Mouse (Mus musculus) thymus, postnatal 14 days (tissue): ENCODE results near the gene Susd5.

ENCODE experiments used
- DNase-seq: peaks from one replicate; pipeline ENCODE4 v3.0.0; 2021

The Susd5 gene

DNA sequence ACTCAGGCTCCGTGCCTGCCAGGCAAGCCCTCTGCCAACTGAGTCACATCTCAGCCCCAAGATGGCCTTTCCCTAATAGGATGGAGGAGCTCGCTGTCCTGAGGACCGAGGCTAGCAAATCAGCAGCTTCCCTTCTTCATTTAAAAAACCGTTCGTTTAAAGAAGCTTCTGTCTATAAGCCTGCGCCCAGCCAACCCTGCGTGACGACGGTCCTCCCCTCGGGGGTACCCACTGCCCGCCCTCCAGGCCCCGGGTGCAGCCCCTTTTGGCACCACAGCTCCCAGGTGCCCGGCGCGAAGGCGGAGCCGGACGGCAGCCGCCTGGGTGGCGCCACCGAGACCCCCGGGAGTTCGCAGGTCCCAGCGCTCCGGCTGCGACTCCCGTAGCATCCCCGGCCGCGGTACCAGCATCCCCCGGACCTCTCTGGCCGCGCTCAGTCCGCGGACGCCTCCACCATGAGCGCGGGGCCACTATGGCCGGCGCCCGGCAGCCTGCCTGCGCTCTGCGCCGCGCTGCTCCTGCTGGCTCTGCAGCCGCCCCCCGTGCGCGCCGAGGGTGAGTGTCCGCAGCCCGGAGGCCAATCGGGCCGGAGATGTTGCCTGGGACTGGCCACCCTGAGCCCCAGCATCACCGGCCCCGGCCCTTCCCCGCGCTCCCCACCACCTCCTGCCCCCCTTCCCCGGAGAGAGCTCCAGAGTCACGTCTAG is at the start of gene Susd5:
Susd5 (plus strand) TSS at position 51 of the 707 bp plus-strand sequence.
- no peak for DNase-seq

DNA sequence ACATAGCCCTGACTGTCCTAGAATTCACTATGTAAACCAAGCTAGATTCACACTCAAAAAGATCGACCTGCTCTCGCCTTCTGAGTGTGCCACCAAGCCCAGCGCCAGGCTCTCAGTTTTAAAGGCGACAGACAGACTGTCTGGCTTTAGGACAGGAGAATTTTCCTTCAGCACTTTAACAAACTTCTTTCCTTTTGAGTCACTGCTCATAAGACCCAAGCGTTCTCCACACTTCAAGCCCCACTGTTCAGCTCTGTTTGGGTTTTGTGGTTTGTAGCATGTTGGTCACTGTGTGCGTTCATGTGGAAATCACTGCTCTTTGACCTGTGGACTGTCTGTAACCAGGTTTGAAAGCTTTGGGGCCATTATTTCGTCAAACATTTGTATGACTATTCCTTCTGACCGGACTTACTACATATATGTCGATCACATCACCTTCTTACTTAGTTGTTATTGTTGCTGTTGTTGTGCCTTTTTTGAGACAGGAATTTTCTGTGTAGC is 49.0 kb upstream of the Susd5 start:
- no peak for DNase-seq

DNA sequence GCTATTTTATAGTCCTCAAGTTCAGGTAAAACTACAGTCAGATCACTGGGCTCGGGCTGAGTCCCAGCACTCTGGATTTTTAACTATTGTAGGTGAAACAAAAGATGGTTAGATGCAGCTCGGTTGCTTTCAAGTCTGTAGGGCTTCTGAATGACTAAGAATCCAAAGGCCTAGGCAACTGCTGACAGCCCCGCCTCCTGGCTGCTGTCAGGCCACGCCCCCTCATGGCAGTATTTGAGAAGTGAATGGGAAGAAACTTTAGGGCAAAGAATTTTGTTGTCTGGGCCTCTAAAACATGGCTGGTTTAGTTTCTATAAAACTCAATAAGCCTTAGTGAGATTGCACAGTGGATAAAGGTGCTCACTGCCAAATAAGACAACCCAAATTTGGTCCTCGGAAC is 47.4 kb upstream of the Susd5 start:
- DNase-seq: no peak

DNA sequence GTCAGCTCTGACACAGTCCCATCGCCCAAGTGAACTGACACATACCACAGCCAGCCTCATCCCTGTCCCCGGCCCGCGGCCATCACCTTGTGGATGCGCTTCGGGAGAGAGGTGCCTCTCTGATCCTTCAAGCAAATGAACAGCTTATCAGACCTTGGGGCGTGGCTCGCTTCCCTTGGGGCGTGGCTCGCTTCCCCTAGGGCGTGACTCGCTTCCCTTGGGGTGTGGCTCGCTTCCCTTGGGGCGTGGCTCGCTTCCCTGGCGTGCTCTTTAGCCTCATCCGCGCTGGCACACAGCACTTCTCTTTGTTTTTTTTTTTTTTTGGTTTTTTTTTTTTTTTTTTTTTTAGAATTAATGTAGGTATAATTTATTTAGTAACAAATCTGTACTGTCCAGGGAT is 45.7 kb upstream of the Susd5 start:
- DNase-seq: no peak

DNA sequence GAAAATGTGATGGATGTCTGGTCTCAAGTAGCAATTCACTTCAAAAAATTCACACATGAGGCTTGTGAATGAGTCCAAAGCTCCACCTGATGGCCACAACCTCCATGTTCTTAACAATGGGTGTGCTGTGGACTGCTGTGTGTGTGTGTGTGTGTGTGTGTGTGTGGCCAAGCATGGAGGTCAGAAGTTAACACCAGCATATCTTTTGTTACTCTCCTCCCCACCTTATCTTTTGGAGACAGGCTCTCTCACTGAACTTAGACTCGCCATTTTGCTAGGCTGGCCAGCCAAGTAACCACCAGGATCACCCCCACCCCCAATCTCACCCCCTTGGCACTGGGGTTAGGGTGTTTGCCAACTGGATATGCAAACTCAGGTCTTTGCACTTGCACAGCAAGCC is 42.9 kb upstream of the Susd5 start:
- no peak for DNase-seq

DNA sequence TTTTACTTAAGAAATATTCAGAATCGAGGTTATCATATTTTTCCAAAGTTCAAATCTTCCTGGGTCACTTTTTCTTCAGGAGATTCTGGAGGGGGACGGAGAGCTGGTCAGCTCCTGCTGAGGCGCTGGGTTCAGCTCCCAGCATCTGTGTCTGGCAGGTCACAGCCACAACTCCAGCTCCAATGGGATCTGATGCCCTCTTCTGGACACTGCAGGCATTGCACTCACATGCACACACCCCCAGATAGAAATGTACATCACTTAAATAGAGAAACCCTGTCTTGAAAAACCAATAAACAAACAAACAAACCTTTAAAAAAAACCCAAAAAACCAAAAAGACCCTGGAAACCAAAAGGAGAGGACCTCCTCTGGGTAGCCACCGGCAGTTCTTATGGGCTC is 41.2 kb upstream of the Susd5 start:
- peak; percentile 33 for DNase-seq

DNA sequence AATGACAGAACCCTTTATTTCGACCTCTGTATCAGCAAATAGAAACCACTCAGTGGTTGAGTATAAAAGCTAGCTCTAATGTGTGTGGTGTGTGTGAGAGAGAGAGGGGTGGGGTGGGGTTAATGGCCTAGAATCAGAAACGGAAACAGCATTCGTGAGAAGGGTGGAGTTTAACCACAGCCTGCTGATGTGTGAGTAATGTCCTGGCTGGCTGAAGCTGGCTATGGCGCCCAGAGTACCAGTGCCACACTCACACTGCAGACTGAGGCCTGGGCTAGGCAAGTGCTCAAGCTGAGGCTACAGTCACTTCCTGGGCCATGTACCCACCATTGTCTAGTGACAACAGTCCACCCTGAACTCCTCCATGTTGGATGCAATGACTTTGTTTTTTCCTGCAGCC is 40.5 kb upstream of the Susd5 start:
- no peak for DNase-seq

DNA sequence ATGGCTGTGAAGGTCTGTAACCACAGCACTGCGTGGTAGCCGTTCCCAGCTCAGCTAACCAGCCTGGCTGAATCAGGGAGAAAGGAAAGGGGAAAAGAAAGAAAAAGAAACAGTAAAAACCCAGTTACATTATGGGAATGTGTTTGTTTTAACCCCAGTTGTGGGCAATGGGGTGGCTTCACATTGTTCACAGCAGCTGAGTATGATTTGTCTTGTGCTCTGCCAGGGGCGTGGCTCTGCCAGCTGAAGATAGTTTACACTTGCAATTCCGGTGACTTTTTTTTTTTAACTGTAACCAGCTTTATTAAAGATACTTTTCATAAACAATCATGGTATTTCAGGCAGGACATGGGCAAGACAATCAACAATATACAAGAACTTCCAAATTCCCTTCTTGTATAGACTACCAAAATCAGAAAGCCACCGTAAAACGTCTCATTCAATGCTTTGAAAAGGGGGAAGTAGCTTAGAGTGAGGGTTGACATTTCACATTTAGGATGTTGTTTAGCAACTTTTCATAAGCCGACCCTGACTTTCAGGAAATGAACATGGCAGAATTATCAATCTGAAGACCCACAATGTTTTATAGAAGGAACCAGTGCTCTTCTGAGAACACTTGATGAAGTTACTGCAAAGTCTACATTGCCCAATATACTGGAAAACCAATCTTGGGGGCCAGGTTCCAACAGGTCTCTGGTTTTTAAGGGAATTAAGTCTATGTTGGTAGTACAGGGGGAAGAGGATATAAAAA is 37.8 kb upstream of the Susd5 start:
- DNase-seq: no peak

DNA sequence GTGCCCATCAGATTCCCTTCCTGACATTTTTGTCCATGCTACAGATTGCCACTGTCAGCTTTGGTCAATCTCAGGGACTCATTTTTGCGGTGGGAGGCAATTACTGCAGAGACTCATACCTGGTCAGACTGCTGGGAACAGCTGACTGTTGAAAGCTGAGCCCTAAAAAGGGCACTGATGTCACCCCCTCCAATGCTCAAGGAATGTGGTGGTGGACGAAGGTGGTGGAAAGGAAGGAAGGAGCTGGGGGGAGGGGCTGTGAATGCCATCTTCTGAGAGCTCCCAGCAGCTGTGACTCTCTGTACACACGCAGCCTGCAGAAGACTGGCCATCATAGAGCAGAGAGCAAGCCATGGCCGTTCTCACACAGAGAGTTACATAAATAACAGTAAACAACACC is 34.8 kb upstream of the Susd5 start:
- no peak for DNase-seq

DNA sequence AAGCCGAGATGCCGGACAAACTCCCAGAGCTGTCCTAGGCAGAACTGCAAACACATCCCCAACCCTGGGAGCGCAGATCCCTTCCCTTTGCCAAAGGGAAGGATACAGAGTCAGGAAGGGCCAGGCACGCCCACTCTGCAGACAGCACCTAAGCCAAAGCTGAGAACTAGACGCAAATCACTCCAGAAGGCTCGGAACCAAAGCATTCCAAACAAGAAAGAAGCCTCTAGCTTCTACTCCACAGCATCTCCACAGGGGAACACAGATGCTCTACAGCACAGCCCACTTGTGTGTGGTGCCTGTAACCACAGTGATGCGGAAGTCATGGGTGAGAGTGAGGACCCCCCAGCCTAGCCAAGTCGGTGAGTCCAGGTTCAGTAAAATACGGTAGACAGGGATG is 31.8 kb upstream of the Susd5 start:
- DNase-seq: no peak

DNA sequence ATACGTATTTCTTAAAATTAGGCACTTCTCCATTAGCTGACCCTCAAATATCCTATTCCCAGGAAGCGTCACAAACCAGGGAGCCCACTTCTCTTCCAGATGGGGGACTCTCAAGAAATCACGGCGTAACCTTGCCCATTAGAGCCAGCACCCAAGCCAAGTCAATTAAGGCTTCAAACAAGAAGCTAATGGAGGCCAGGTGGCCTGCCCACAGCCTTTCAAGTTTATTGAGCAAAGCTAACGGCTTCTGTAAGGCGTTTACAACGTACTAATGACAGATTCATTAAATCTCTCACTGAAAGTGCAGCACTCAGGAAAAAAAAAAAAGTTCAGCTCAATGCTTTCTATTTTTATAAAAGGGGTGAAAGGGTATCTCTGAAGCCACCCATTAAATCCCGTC is 31.1 kb upstream of the Susd5 start:
- no peak for DNase-seq

DNA sequence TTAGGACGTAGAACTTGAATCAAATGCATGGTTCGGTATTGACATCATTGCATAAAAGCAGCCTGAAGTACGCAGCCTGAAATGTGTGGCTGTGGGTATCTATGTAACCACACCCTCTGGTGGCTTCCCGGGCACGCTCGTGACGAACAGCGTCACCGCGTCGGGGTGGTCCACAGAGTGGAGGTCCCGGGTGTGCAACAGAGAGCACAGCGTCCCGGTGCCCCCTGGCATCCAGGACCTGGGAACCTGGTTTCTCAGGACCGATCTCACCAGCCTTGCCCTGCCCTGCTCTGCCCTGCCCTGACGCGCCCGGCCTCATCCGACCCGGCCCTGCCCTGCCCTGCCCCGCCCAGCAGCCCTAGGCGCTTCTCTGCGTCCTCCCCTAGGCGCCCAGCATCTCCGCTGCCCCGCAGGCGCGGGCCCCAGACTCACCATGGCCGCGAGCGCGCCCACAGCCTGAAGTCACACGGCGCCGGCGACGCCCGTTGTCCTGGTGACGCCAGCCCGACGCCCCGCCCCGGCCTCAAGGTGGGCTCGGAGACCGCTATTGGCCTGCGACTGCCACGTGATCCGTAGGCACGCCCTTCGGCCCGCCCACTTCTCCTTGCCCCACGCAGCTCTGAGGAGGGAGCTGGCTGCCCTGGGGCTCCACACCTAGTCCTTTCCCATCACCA is 30.5 kb upstream of the Susd5 start:
- DNase-seq: peak; percentile 88

DNA sequence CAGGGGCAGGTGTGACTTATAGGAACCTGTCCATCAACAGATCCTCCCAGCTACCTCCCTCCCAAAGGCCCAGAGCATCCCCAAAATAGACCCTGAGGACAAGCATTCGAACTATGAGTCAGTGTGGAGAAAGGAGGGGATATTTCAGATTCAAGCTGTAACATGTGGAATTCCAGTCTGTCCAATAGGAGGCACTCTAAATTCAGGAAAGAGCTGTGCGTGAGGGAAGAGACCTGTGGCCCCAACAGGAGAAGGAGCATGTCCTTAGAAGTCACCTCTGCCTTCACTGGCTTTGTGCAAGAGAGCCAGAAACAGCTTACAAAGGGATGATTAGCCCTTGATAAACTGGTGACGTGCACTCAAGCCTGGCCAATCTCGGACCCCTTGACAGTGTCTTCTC is 16.0 kb upstream of the Susd5 start:
- no peak for DNase-seq

DNA sequence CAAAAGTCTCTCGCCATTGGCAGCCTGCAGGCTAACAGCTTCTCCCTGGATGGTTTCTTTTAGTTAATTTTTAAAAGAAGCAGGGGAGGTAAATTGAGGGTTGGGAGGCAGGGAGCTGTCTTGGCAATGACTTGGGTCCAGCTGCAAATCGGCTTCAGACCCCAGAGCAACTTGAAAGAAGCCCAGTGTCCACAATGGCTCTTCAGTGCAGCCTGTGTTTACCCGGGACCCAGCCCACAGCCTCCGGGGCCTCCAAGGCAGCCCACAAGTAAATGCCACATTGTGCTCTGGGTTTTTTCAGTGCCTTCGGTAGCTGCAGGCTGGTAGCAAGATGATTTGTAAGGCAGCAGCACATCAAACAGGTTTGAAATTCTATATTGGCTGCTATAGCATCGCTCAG is 14.4 kb upstream of the Susd5 start:
- DNase-seq: no peak

DNA sequence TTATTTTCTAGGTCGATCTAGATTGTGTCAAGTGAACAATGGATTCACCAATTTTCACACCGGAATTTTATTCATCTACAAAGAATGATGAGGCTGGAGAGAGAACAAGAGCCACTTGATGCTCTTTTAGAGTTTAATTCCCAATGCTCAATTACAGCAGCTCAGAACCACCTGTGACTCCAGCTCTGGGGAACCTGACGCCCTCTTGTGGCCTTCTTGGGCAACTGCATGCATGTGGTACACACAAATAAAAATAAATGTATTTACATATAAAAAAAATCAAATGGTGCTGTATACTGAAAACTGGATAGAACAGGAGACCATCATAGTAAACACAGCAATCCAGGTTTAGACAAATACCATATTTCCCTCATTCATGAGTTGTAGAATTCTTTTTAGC is 12.5 kb upstream of the Susd5 start:
- DNase-seq: peak; percentile 13

DNA sequence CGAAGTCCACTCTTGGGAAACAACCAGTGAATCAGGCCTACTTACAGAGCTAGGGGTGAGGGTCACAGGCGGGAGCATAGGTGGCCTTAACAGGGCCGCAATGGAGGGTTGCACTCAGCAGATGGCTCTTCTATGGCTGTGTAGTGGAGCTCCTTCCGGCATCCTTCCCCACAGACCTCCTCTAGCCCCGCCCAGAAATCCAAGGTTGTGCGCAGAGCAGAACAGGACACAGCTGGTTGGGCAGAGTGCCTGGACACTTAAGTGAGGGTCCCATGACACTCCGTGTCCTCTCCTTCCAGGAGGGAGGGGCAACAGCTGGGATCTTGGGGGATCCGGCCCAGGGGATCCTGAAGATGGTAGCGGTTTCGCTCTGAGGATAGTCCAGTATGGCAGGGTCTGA is 10.9 kb upstream of the Susd5 start, which contains the start of gene Fbxl2:
Fbxl2 (minus strand) TSS at position 164 of the 400 bp plus-strand sequence.
- no peak for DNase-seq

DNA sequence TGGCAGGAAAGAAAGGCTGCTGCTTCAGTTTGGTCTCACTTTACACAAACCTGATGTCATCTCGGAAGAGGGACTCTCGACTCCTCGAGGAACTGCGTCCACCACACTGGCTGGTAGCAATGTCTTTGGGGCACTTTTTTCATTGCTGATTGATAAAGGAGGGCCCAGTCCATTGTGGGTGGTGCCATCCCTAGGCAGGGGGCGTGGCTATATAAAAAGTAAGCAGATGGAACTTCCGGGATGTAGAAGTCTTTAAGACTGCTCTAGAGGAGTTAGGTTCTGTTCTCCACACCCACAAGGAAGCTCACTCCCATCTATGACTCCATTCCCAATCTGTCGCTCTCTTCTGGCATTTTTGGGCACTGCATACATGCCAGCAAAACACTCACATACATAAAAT is 10.3 kb upstream of the Susd5 start:
- no peak for DNase-seq

DNA sequence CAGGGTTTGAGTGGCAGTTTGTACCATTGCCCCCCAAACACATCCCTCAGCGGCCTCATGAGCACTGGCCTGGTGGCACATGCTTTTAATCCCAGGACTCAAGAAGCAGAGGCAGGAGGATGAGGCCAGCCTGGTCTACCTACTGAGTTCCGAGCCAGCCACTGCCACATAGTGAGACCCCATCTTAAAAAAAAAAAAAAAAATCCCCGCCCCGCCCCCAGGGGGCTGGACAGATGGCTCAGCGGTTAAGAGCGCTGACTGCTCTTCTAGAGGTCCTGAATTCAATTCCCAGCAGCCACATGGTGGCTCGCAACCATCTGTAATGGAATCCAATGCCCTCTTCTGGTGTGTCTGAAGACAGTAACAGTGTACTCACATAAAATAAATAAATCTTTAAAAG is 6.8 kb upstream of the Susd5 start:
- no peak for DNase-seq

DNA sequence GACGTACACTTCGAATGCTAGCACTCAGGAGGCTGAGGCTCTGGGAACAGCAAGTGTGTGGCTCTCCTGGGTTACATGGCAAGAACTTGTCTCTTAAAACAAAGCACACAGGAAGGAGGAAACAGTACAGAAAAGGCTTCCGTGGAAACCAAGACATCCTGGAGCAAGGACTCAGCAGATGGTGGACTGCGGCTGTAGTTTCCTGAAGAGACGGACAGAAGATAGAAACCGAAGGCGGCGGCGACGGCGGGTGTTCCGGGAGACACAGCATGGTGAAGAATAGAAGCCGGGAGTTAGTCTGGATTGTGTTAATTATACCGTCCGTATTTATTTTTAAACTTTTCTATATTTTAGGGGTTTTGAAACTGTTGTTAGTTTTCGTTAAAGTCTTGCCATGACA is 6.2 kb upstream of the Susd5 start:
- no peak for DNase-seq

DNA sequence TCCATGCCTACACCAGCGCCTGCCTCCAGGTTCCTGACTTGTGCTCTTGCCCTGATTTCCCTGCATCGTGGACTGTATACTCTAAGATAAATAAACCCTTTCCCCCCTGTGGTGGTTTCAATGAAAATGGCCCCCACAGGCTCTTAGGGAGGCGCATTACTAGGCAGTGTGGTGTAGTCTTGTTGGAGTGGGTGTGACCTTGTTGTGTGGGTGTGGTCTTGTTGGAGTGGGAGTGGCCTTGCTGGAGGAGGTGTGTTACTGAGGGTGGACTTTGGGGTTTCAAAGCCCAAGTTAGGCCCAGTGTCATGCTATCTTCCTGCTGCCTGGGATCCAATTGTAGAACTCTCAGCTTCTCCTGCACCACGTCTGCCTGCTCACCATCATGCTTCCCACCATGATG is 4.9 kb upstream of the Susd5 start:
- no peak for DNase-seq

DNA sequence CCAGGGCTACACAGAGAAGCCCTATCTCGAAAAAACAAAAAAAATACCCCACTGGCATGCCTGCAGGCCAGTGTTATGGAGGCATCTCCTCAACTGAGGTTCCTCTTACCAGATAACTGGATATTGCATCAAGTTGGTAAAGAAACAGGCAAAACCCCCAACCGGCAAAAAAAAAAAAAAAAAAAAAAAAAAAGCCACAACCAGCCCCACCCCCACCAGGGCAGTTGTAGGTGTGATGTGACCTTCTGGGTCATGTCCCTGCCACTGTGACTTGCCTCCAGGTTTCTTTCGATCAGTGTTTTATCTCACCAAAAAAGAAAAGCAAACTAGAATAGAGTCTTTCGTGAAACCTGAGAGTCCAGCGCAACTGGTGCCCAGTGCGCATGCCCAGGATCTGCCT is 4.1 kb upstream of the Susd5 start:
- DNase-seq: no peak

DNA sequence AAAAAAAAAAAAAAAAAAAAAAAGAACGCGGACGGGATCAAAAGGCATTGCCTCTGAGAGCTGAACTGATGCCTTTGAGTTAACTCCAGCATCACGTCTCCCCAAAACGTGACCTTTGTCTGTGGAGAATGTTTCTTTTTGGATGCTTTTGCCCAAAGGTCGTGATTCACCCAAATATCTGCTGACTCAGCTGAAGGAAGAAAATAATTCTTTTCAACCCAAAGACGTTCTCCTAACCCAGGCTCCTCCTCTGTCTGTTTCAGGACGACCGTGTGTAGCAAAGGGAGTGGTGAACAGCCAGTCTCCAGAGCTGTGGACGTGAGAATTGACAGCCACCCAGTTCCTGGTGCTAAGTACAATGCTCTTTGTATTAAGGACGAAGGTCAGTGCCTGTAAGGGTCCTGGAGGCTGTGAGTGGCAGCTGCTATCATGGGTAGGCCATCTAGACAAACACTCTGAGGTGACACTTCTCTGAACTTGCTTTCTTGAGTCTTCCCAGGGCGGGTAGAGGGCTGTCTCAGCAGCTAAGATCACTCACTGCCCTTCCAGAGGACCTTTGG is 11.6 kb downstream of the Susd5 start:
- DNase-seq: no peak

DNA sequence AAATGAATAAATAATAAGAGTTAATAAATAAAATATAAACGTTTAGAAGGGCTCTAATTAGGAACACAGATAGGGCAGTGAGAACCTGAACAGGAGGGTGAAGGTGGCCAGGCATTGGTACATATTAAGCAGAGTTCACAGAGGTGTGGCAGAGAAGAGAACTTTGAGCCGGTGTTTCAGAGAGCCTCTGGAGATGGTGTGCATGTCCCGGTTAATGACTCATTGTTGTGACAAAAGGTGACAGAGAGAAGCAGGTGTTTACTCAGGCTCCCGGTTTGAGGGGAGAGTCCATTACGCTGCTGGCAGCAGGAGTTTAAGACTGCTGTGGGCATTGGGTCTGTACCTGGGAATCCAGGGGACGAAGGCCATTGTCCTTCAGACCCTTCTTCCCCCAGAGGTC is 12.4 kb downstream of the Susd5 start:
- no peak for DNase-seq

DNA sequence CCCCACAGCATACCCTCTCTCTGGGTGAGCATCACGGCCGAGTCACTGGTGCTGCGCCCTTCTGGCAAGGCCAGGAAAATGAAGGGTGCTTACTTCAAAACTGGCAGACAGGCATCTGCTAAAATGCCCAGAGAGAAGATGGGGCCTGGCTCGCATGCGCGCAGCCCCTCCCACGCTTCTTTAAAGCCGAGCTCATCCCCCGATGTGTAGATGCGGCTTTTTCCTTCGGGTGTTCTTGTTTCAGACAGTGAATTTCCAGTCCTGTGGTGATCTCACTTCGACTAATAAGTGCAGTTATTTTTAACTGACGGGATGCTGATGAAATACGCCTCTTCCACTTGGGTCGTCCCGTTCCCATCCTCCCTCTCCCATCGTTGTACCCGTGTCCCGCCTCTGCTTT is 16.7 kb downstream of the Susd5 start:
- DNase-seq: no peak
